Mouse (Mus musculus): ENCODE results near the gene Prss41.

DNA sequence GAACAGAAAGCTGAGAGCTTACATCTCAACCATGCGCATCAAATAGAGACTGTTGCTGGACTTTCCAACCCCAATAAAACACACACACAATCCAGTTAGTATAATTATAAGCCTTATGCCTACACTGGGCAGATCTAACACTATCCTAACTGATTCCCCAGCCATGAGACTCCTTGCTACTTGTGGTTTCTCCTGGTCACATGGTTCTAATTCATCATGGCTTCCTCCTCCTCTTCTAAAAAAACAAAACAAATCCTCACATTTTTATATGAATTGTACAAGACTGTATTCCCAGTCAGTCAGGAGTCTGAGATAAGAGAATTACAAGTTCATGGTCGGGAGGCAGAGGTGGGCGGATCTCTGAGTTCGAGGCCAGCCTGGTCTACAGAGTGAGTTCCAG is 55.0 kb downstream of the Prss41 start:
- TF ChIP-seq POLR2A (IDR thresholded peaks at IDR 0.05; ENCODE audit: insufficient read depth, low read length) (no peak), EP300 (IDR thresholded peaks at IDR 0.05; ENCODE audit: insufficient read depth, low read depth, low read length) (no peak), CTCF (IDR thresholded peaks at IDR 0.05; ENCODE audit: low read depth, low read length) (no peak)

Measured in ES-Bruce4 (cell line).